Mouse (Mus musculus): ENCODE measurements around the gene Hyls1.

DNA sequence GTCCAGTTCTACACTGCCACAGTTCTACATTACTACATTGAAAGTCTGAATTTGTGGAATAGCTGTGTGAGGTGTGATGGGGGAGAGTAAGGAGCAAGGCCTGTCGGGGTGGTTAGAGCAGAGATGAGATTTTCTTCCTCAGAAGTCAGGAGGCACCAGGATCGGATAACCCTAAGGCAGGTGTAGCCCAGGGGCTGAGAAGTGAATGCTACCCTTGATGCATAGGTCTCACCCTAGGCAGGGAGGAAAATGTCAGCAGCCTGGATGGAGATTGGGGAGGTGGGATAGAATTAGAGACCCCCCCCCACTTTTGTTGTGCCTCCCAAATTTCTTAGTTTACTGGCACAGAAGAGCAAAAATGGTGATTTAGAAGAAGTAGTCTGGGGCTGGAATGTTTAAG is 48.0 kb downstream of the Hyls1 start:
- TF ChIP-seq GATA1 (IDR thresholded peaks at IDR 0.05; ENCODE audit: low read length): no peak
- no peak for TF ChIP-seq TAL1 (IDR thresholded peaks at IDR 0.05; ENCODE audit: low read length)
